Mouse (Mus musculus) ES-E14 (cell line): Measurements from ENCODE around the gene Fkbp7.
"Not testable (repeated sequence)": the region's sequence is repeated elsewhere in the genome, so short reads cannot be mapped to it uniquely, and the experiment has no call there.

Experiments
- CHD2 ChIP-seq: IDR thresholded peaks from 2 replicates; pipeline ENCODE4 v1.6.1; 2014; ENCODE audit warnings: mild to moderate bottlenecking, low read depth, low read length, inconsistent platforms
- HCFC1 ChIP-seq: IDR thresholded peaks from 2 replicates; pipeline ENCODE4 v1.6.1; 2012; ENCODE audit warnings: low read length, inconsistent platforms, borderline replicate concordance; ENCODE audit not compliant: insufficient read depth
- ZC3H11A ChIP-seq: IDR thresholded peaks from 2 replicates; pipeline ENCODE4 v1.6.1; 2012; ENCODE audit warnings: low read depth, mild to moderate bottlenecking, inconsistent platforms, low read length, borderline replicate concordance
- ZNF384 ChIP-seq: IDR thresholded peaks from 2 replicates; pipeline ENCODE4 v1.6.1; 2012; ENCODE audit warnings: low read depth, low read length, inconsistent platforms

DNA sequence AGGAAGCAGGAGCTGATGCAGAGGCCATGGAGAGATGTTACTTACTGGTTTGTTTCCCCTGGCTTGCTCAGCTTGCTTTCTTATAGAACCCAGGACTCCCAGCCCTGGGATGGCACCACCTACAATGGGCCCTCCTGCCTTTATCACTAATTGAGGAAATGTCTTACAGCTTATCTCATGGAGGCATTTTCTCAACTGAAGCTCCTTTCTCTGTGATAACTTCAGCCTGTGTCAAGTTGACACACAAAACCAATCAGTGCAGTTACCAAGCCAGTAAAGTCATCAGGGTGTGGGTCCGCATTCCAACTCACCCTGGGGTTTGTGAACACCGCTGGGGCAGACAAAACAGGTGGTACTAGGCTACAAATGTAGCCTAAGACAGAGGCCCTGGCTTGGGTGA, 50.6 kb downstream of the Fkbp7 start:
- not testable (repeated sequence) for TF ChIP-seq ZNF384, HCFC1, CHD2, ZC3H11A
